Mouse (Mus musculus) myocyte (in vitro differentiated cells): ENCODE measurements around the gene Ypel1. TPM values are rescaled to one million over a fixed set of nuclear protein-coding genes. Genes with fewer than 3 reads are reported as not detected.

Experiments used
- H3K27me3 ChIP-seq: one replicate; pipeline ENCODE4 v1.6.1; 2011; ENCODE audit not compliant: control insufficient read depth, insufficient read depth, insufficient read length
- H3K36me3 ChIP-seq: one replicate; pipeline ENCODE4 v1.6.1; 2011; ENCODE audit not compliant: control insufficient read depth, insufficient read depth
- H3K4me2 ChIP-seq: one replicate; pipeline ENCODE4 v1.6.1; 2011; ENCODE audit warnings: low read depth, control low read depth
- H3K4me3 ChIP-seq: one replicate; pipeline ENCODE4 v1.5.1; 2011; ENCODE audit warnings: mild to moderate bottlenecking, control low read depth, moderate library complexity
- H3K79me2 ChIP-seq: one replicate; pipeline ENCODE4 v1.6.1; 2011; ENCODE audit not compliant: control insufficient read depth, insufficient read depth
- H3ac ChIP-seq: one replicate; pipeline ENCODE4 v1.6.1; 2011; ENCODE audit not compliant: control insufficient read depth, insufficient read length
- CEBPB ChIP-seq: IDR thresholded peaks from 2 replicates; pipeline ENCODE4 v1.6.1; 2011; ENCODE audit warnings: mild to moderate bottlenecking, moderate library complexity; ENCODE audit not compliant: poor library complexity, insufficient read depth, severe bottlenecking
- E2F4 ChIP-seq: IDR thresholded peaks from one replicate; pipeline ENCODE4 v1.6.1; 2011; ENCODE audit warnings: mild to moderate bottlenecking, control low read depth, moderate library complexity; ENCODE audit not compliant: insufficient read depth
- MAX ChIP-seq: IDR thresholded peaks from one replicate; pipeline ENCODE4 v1.6.1; 2011; ENCODE audit warnings: low read depth, mild to moderate bottlenecking, control low read depth
- MYOD1 ChIP-seq, 3 experiments: IDR thresholded peaks; one replicate each; pipeline ENCODE4 v1.6.1; 2011; ENCODE audit warnings: control low read depth in 2 of 3, low read depth in 2 of 3, mild to moderate bottlenecking in 2 of 3, moderate library complexity in 1 of 3; ENCODE audit not compliant: insufficient read length in 2 of 3, control insufficient read depth in 1 of 3
- MYOG ChIP-seq, 3 experiments: IDR thresholded peaks; one replicate each; pipeline ENCODE4 v1.6.1; 2011; ENCODE audit warnings: control low read depth in 2 of 3, low read depth in 2 of 3, mild to moderate bottlenecking in 2 of 3; ENCODE audit not compliant: insufficient read length in 2 of 3, control insufficient read depth in 1 of 3, insufficient read depth in 1 of 3
- POLR2A ChIP-seq: IDR thresholded peaks from one replicate; pipeline ENCODE4 v1.6.1; 2011; ENCODE audit warnings: low read depth, mild to moderate bottlenecking, control low read depth, moderate library complexity; ENCODE audit not compliant: insufficient read length
- POLR2AphosphoS2 ChIP-seq: IDR thresholded peaks from one replicate; pipeline ENCODE4 v1.6.1; 2011; ENCODE audit warnings: low read depth, control low read depth; ENCODE audit not compliant: insufficient read length
- REST ChIP-seq: IDR thresholded peaks from one replicate; pipeline ENCODE4 v1.6.1; 2011; ENCODE audit warnings: mild to moderate bottlenecking, control low read depth, moderate library complexity; ENCODE audit not compliant: insufficient read depth, insufficient read length
- SRF ChIP-seq: IDR thresholded peaks from one replicate; pipeline ENCODE4 v1.6.1; 2011; ENCODE audit warnings: low read depth; ENCODE audit not compliant: control insufficient read depth, insufficient read length
- TCF12 ChIP-seq: IDR thresholded peaks from one replicate; pipeline ENCODE4 v1.6.1; 2011; ENCODE audit warnings: mild to moderate bottlenecking, control low read depth; ENCODE audit not compliant: poor library complexity, insufficient read depth, severe bottlenecking
- TCF3 ChIP-seq: IDR thresholded peaks from one replicate; pipeline ENCODE4 v1.6.1; 2011; ENCODE audit warnings: low read depth, control low read depth; ENCODE audit not compliant: insufficient read length
- USF1 ChIP-seq: IDR thresholded peaks from one replicate; pipeline ENCODE4 v1.6.1; 2011; ENCODE audit warnings: low read depth, mild to moderate bottlenecking, control low read depth, moderate library complexity
- polyA plus RNA-seq: library from polyadenylated mRNA; unstranded; fragments of >200 nt; fragmentation: generic; extraction: Trizol; gene quantifications from one replicate; pipeline ENCODE4 v1.2.1, GENCODE M21; 2012; ENCODE audit warnings: missing spikeins

Ypel1 gene
- polyA plus RNA-seq, 1 experiment = 2.7 TPM

- Histone ChIP-seq H3K4me3 (no peak overlapping the region), H3K79me2 (peaks cover 9% of the 10 kb centered on the region), H3K36me3 (peaks cover 22% of the 10 kb centered on the region)
Measured at GRCm38 (mm10) chr16:17104600-17104999, 35.1 kb downstream of the Ypel1 start.

DNA sequence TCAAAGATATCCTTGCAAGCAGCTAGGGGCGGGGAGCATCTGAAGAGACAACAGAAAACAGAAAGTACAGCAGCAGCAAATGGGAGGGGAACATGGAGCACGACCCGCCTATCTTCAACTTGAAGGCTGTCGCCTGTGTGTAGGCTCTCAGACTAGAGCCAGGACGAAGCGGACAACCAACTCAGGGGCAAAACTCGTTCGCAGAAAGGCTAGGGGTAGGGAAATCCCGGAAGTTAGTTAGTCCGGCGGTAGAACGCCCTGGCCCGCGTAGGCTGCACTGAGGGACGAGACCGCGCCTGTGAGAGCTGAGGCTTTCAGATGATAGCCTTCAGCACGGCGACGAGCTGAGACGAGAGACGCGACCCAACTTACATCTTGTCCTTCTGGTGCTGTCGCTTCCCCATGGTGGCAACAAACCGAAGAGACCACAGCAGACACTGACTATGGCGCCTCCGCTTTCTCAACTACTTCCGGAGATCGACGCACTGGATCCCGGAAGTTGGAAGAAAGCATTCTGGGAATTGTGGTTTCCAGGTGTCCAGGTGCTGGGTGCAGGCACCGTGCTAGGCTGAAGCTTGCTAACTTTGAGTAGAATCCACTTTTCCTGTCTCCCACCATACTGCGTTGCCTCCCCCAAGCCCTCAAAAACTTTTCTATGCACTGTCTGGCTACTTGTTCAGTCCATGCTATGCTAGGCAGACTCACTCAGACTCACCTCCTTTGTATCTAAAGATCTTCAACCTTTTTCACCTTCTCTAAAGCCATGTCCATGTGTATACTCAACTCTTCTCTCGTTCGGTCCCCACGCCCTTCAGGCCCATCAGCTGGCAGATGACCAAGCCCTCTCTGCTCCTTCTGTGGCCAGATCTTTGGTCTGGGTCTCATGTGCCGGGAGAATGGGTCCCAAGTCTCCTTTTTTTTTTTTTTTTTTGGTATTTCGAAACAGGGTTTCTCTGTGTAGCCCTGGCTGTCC is 41.6 kb downstream of the Ypel1 start, which contains the start of gene Ppil2:
Gene Ppil2, minus strand, starts transcription at position 487 of the 973 bp plus-strand sequence.
- Histone ChIP-seq H3K27me3 (no peaks in the 10 kb centered on the region), H3K4me2 (peak within 1 kb of the TSS; percentile 97), H3ac (peak within 1 kb of the TSS; percentile 5), H3K79me2 (peaks cover 17% of the 10 kb centered on the region), H3K36me3 (peaks cover 12% of the 10 kb centered on the region), H3K4me3 (peak within 1 kb of the TSS; percentile 65)
- TF ChIP-seq TCF12 (no peak), TCF3 (no peak), SRF (no peak), E2F4 (no peak), MYOG (IDR thresholded peaks at IDR 0.05; ENCODE audit: control insufficient read depth in 1 of 3, insufficient read depth in 1 of 3, insufficient read length in 2 of 3, low read depth in 2 of 3) (no peak), CEBPB (no peak), POLR2AphosphoS2 (peak; percentile 91), POLR2A (peak; percentile 83), MAX (no peak), USF1 (no peak)

More at GRCm38 (mm10) chr16:17104600-17104999, 35.1 kb downstream of the Ypel1 start:
- Histone ChIP-seq H3ac (no peak overlapping the region), H3K4me2 (no peak overlapping the region), H3K27me3 (no peaks in the 10 kb centered on the region)
- TF ChIP-seq SRF = no peak
- TF ChIP-seq CEBPB = no peak
- no peak for TF ChIP-seq TCF3
- no peak for TF ChIP-seq REST
- no peak for TF ChIP-seq MYOD1 (IDR thresholded peaks at IDR 0.05; ENCODE audit: control insufficient read depth in 1 of 3, insufficient read length in 2 of 3, low read depth in 2 of 3)
- no peak for TF ChIP-seq TCF12
- no peak for TF ChIP-seq MYOG (IDR thresholded peaks at IDR 0.05; ENCODE audit: control insufficient read depth in 1 of 3, insufficient read depth in 1 of 3, insufficient read length in 2 of 3, low read depth in 2 of 3)
- no peak for TF ChIP-seq POLR2AphosphoS2
- TF ChIP-seq USF1 = no peak
- no peak for TF ChIP-seq E2F4
- no peak for TF ChIP-seq MAX
- no peak for TF ChIP-seq POLR2A

GRCm38 (mm10) chr16:17117309-17117799 is 47.9 kb downstream of the Ypel1 start:
- H3K36me3 ChIP-seq = no peaks in the 10 kb centered on the region
- no peak overlapping the region for H3ac ChIP-seq
- H3K79me2 ChIP-seq = no peaks in the 10 kb centered on the region
- no peak overlapping the region for H3K4me3 ChIP-seq
- TF ChIP-seq POLR2A (no peak), CEBPB (no peak), REST (no peak), E2F4 (no peak), SRF (no peak), MYOG (IDR thresholded peaks at IDR 0.05; ENCODE audit: control insufficient read depth in 1 of 3, insufficient read depth in 1 of 3, insufficient read length in 2 of 3, low read depth in 2 of 3) (no peak), TCF3 (no peak), TCF12 (no peak), MAX (no peak), POLR2AphosphoS2 (no peak), USF1 (no peak), MYOD1 (IDR thresholded peaks at IDR 0.05; ENCODE audit: control insufficient read depth in 1 of 3, insufficient read length in 2 of 3, low read depth in 2 of 3) (no peak)
- H3K27me3 ChIP-seq = no peaks in the 10 kb centered on the region
- H3K4me2 ChIP-seq = no peak overlapping the region

- Histone ChIP-seq H3K27me3 (no peaks in the 10 kb centered on the region), H3K4me2 (no peak overlapping the region), H3K36me3 (no peaks in the 10 kb centered on the region)
Measured at GRCm38 (mm10) chr16:17121569-17121968, 52.1 kb downstream of the Ypel1 start.

More at GRCm38 (mm10) chr16:17121569-17121968, 52.1 kb downstream of the Ypel1 start:
- Histone ChIP-seq H3K4me3 (no peak overlapping the region), H3K79me2 (no peaks in the 10 kb centered on the region), H3ac (no peak overlapping the region)
- no peak for TF ChIP-seq TCF3
- no peak for TF ChIP-seq REST
- TF ChIP-seq SRF = no peak
- no peak for TF ChIP-seq E2F4
- no peak for TF ChIP-seq TCF12
- TF ChIP-seq MAX = no peak
- TF ChIP-seq POLR2A = no peak
